Mouse (Mus musculus): ENCODE measurements around the gene Cntfr.

DNA sequence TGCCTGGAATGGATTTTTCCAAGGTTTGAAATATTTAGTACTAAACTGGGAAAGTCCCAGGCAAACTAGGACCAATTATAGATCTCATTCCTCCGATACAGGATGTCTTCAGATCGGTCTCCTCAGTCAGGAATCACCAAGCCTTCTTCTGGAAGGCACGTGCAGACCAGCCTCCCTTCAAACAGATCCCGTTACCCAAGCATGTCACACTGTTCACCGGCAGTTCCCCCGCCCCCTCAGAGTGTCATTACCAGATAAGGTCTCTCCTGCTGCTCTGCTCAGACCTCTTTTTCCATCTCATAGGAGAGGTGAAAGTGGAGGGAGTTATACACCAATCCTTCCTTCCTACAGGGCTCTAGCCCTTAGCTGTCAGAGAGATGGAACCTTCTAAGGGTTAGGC lies 43.2 kb downstream of the Cntfr start:
- TF ChIP-seq CTCF (IDR thresholded peaks at IDR 0.05; ENCODE audit: borderline replicate concordance, control insufficient read depth, extremely low read depth, insufficient read depth, low read length, poor library complexity) (no peak), POLR2A (IDR thresholded peaks at IDR 0.05; ENCODE audit: control insufficient read depth, extremely low read depth, insufficient read depth, low read length, poor library complexity) (no peak)

Measured in thymus, adult 2 months (tissue).